Mouse (Mus musculus) testis, adult 2 months (tissue): ENCODE data around the gene Tob1. TPM values are rescaled to one million over a fixed set of nuclear protein-coding genes. Genes with fewer than 3 reads are reported as not detected.

Source experiments
- H3K27ac ChIP-seq: fragments of 200-500 bp; 2 replicates; pipeline ENCODE4 v1.5.1; 2012; ENCODE audit warnings: low read depth, low read length; ENCODE audit not compliant: control insufficient read depth, insufficient read depth
- H3K27me3 ChIP-seq: fragments of 200-500 bp; 2 replicates; pipeline ENCODE4 v1.6.1; 2012; ENCODE audit warnings: mild to moderate bottlenecking, low read length, moderate library complexity; ENCODE audit not compliant: control insufficient read depth, insufficient read depth
- H3K36me3 ChIP-seq: fragments of 200-500 bp; 2 replicates; pipeline ENCODE4 v1.6.1; 2012; ENCODE audit warnings: mild to moderate bottlenecking, low read length; ENCODE audit not compliant: control insufficient read depth, insufficient read depth
- H3K4me1 ChIP-seq: fragments of 200-500 bp; 2 replicates; pipeline ENCODE4 v1.6.1; 2012; ENCODE audit warnings: low read length; ENCODE audit not compliant: control insufficient read depth, insufficient read depth
- H3K4me3 ChIP-seq: fragments of 200-500 bp; 2 replicates; pipeline ENCODE4 v1.5.1; 2012; ENCODE audit warnings: low read depth, mild to moderate bottlenecking, low read length, moderate library complexity, mixed read lengths; ENCODE audit not compliant: control insufficient read depth
- CTCF ChIP-seq: fragments of 200-500 bp; IDR thresholded peaks from 2 replicates; pipeline ENCODE4 v1.5.1; 2012; ENCODE audit warnings: low read depth, mild to moderate bottlenecking, inconsistent platforms, low read length, moderate library complexity; ENCODE audit not compliant: control insufficient read depth, insufficient read depth, insufficient replicate concordance
- POLR2A ChIP-seq: fragments of 200-500 bp; IDR thresholded peaks from 2 replicates; pipeline ENCODE4 v1.6.1; 2012; ENCODE audit warnings: low read depth, mild to moderate bottlenecking, inconsistent platforms, low read length, moderate library complexity; ENCODE audit not compliant: control insufficient read depth
- polyA plus RNA-seq: library from polyadenylated mRNA; depleted of rRNA; stranded (reverse); fragments of >200 nt; gene quantifications from 2 replicates; pipeline ENCODE4 v1.2.3, GENCODE M21; 2012; rRNA removed

Tob1 gene
- polyA plus RNA-seq, 1 experiment = 40.5 TPM

DNA sequence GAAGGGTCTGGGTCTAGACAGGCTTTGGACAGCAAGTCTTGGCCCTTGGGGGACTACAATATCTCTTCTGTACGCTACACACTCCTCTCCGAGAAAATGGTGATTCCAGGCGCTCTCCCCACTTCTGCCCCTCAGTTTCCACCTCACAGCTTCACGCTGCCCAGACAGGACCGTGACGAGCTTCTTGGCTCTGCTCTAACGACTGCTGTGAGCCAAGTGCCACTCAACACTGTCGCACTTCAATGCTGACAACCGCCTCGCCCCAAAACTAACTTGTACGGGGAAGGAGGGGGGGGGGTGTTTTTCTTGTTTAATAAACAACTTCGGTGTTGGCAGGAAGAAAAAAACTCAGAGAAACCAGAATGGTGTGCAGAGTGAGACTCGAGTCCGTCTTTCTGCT, 46.7 kb downstream of the Tob1 start:
- Histone ChIP-seq H3K4me1 (no peaks in the 10 kb centered on the region), H3K27me3 (no peaks in the 10 kb centered on the region), H3K4me3 (no peak overlapping the region), H3K36me3 (no peaks in the 10 kb centered on the region), H3K27ac (no peak overlapping the region)
- TF ChIP-seq CTCF = no peak

DNA sequence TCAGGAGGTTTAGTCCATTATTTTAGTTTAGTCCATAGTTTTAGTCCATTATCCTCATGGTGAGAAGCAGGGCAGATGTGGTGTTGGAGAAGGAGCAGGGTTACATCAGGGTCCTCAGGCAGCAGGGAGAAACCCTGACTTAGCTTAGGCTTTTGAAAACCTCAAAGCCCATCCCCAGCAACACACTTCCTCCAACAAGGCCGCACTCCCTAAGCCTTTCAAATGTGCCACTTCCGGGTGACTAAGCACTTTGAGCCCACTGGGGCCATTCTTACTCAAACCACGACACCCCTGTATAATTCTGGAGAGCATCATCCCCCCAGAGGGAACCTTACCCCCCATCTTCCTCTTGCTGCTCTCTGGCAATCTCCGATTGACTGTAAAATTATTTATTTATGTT, 48.6 kb downstream of the Tob1 start:
- Histone ChIP-seq H3K4me3 (no peak overlapping the region), H3K27me3 (no peaks in the 10 kb centered on the region), H3K27ac (no peak overlapping the region), H3K36me3 (no peaks in the 10 kb centered on the region), H3K4me1 (peaks cover 2% of the 10 kb centered on the region; the same call in 1 of the 2 replicates)
- TF ChIP-seq POLR2A = no peak
- no peak for TF ChIP-seq CTCF

DNA sequence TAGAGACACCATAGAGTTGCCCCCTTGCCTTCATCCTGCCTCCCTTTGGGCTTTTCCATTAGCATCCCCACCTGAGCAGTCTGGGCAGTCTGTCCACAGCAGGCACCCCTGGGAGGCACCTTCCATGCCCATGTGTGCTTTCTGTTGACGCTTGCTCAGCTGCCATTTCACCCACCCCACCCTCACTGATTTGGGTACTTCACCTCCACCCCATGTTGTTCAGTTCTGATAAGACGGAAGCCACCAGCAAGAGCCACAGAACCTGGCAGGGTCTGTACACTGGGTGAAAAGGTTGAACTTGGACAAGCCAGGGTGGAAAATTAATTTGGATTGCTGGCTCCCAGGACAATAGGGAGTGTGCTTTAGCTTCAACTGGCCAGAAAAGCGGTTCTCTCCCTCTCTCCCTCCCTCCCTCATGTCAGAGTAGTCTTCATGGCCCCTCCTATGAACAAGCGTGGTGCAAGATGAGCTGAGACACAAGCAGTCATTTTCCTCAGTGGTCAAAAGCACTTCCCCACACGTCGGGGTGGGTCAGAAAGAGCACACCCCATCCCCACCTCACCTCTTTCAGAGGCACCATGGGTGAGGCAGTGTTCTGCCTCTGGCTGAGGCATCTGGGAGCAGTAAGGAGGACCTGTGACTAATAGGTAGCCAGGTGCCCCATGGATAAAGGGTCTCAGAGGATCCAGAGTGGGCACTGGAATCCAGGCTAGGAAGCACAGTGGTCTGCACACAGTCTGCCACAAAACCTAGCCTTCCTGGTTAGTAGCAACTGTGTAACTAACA, 50.5 kb downstream of the Tob1 start:
- H3K4me1 ChIP-seq = peaks cover 7% of the 10 kb centered on the region
- H3K4me3 ChIP-seq = no peak overlapping the region
- no peak overlapping the region for H3K27ac ChIP-seq
- no peaks in the 10 kb centered on the region for H3K27me3 ChIP-seq
- no peak for TF ChIP-seq POLR2A
- no peak for TF ChIP-seq CTCF
- no peaks in the 10 kb centered on the region for H3K36me3 ChIP-seq

Other genes with a start within 250 kb of the Tob1 start
- gene Gm20390, start 243.2 kb upstream of the Tob1 start, polyA plus RNA-seq = 17.1 and 19.8 TPM in 2 replicates
- 51.5 and 54.6 TPM in 2 replicates for gene Nme1, start 242.9 kb upstream of the Tob1 start, polyA plus RNA-seq
- 17.7 and 18.8 TPM in 2 replicates for gene Spag9, start 215.4 kb upstream of the Tob1 start, polyA plus RNA-seq
- 0.55 and 0.59 TPM in 2 replicates for gene Wfikkn2, start 34.6 kb downstream of the Tob1 start, polyA plus RNA-seq
- gene Gm21885, start 70.4 kb downstream of the Tob1 start, polyA plus RNA-seq = not detected in 2 replicates
- 8.2 and 10.7 TPM in 2 replicates for gene Luc7l3, start 110.5 kb downstream of the Tob1 start, polyA plus RNA-seq
- gene Ankrd40, start 116.5 kb downstream of the Tob1 start, polyA plus RNA-seq = 80.8 and 89.0 TPM in 2 replicates
- 123 and 126 TPM in 2 replicates for gene Abcc3, start 181.5 kb downstream of the Tob1 start, polyA plus RNA-seq